In genomic region chr17:33924577-33925283, GRCm38 (mm10) we compare ENCODE assay signal across 8 mouse cellular contexts. TPM values are rescaled to one million over a fixed set of nuclear protein-coding genes. Genes with fewer than 3 reads are reported as not detected.
DNase-seq lines count a peak whose midpoint lies in the region; TF ChIP-seq lines count a peak whose summit lies in the region.

No protein-coding gene starts in this region.

- H3K36me3 ChIP-seq in C2C12 (ENCODE audit: control insufficient read depth, insufficient read depth), result peaks cover 21% of the 10 kb centered on the region

- H3K4me3 ChIP-seq in C2C12 (ENCODE audit: insufficient read depth, poor library complexity, severe bottlenecking), result no peak overlapping the region

- no peak overlapping the region for H3ac ChIP-seq in C2C12 (ENCODE audit: control insufficient read depth, insufficient read length, low read depth)

- DNase-seq in gastrocnemius, postnatal 14 days, result peak; percentile 13
- DNase-seq in gastrocnemius, postnatal 36 days, result no peak
- peak; percentile 57 for DNase-seq in adipocyte (ENCODE audit: low spot score)
- DNase-seq in lung, postnatal 10 days, result peak; percentile 61
- DNase-seq in urinary bladder, adult 18-20 months (ENCODE audit: low spot score in 2 of 2), result no peak
- no peak for DNase-seq in urinary bladder, postnatal 36 days (ENCODE audit: low spot score in 2 of 2)
- no peak for DNase-seq in urinary bladder, adult 2 months (ENCODE audit: low spot score)

- peaks cover 5% of the 10 kb centered on the region for H3K79me3 ChIP-seq in C2C12 (ENCODE audit: low read depth)

- no peaks in the 10 kb centered on the region for H3K27me3 ChIP-seq in C2C12 (ENCODE audit: control insufficient read depth, insufficient read depth, insufficient read length)

- intact Hi-C loops in gastrocnemius, postnatal 14 days (cut with DNase I; ENCODE audit: low total_unique reads), result no loop called here
- intact Hi-C loops in gastrocnemius, postnatal 36 days (cut with DNase I), result no loop called here

- TF ChIP-seq CTCF in C2C12 (IDR thresholded peaks at IDR 0.05; ENCODE audit: control insufficient read depth, insufficient read depth, insufficient read length), result peak; percentile 31

- H3K79me2 ChIP-seq in C2C12 (ENCODE audit: control insufficient read depth, insufficient read depth), result peaks cover 37% of the 10 kb centered on the region

TF ChIP-seq in C2C12, 6 proteins besides CTCF, POLR2A, EP300 and RAD21:
- no peak for TF ChIP-seq MAX (IDR thresholded peaks at IDR 0.05)
- TF ChIP-seq USF1 (IDR thresholded peaks at IDR 0.05; ENCODE audit: low read depth), result no peak
- TF ChIP-seq CEBPB (IDR thresholded peaks at IDR 0.05; ENCODE audit: low read depth), result no peak
- TF ChIP-seq FOSL1 (IDR thresholded peaks at IDR 0.05; ENCODE audit: insufficient read depth, low read length, poor library complexity, severe bottlenecking), result no peak
- no peak for TF ChIP-seq MYOD1 (IDR thresholded peaks at IDR 0.05; ENCODE audit: control insufficient read depth, insufficient read length, low read depth)
- no peak for TF ChIP-seq MYOG (IDR thresholded peaks at IDR 0.05; ENCODE audit: control insufficient read depth, extremely low read depth, insufficient read length)
TF ChIP-seq in C2C12: peak in this region for 0.

RNA-seq across cellular contexts. Expression of gene Rgl2, which starts 4.6 kb away (rescaled TPM):
- total RNA-seq in gastrocnemius, postnatal 14 days (2021), result 10 to 100 TPM; 24.4 to 24.7 TPM
- 10 to 100 TPM; 26.5 to 28.3 TPM for total RNA-seq in gastrocnemius, postnatal 36 days (2021)
- polyA plus RNA-seq in C2C12 (2012; fragmentation: generic; extraction: Trizol), result 31.7 TPM
- polyA plus RNA-seq in urinary bladder, adult 2 months (2012; rRNA removed), result 132 and 164 TPM in 2 replicates

RNA-seq across cellular contexts. Expression of gene Zbtb22, which starts 9.0 kb away (rescaled TPM):
- 10 to 100 TPM; 13.5 to 16.1 TPM for total RNA-seq in gastrocnemius, postnatal 14 days (2021)
- total RNA-seq in gastrocnemius, postnatal 36 days (2021), result 10 to 100 TPM; 12.6 to 16.6 TPM
- 30.3 TPM for polyA plus RNA-seq in C2C12 (2012; fragmentation: generic; extraction: Trizol)
- 20.1 and 23.1 TPM in 2 replicates for polyA plus RNA-seq in urinary bladder, adult 2 months (2012; rRNA removed)

RNA-seq across cellular contexts. Expression of gene Tapbp, which starts 9.0 kb away (rescaled TPM):
- 10 to 100 TPM; 32.9 to 35.7 TPM for total RNA-seq in gastrocnemius, postnatal 14 days (2021)
- 10 to 100 TPM; 31.8 to 34.7 TPM for total RNA-seq in gastrocnemius, postnatal 36 days (2021)
- 30.5 TPM for polyA plus RNA-seq in C2C12 (2012; fragmentation: generic; extraction: Trizol)
- polyA plus RNA-seq in urinary bladder, adult 2 months (2012; rRNA removed), result 84.7 and 122 TPM in 2 replicates

RNA-seq across cellular contexts. Expression of gene Pfdn6, which starts 15.4 kb away (rescaled TPM):
- 10 to 100 TPM; 53.6 to 54.9 TPM for total RNA-seq in gastrocnemius, postnatal 14 days (2021)
- total RNA-seq in gastrocnemius, postnatal 36 days (2021), result 10 to 100 TPM; 56.7 to 58.6 TPM
- 130 TPM for polyA plus RNA-seq in C2C12 (2012; fragmentation: generic; extraction: Trizol)
- polyA plus RNA-seq in urinary bladder, adult 2 months (2012; rRNA removed), result 86.5 and 87.2 TPM in 2 replicates

RNA-seq across cellular contexts. Expression of gene Daxx, which starts 15.5 kb away (rescaled TPM):
- total RNA-seq in gastrocnemius, postnatal 14 days (2021), result 10 to 100 TPM; 10.2 to 13.8 TPM
- total RNA-seq in gastrocnemius, postnatal 36 days (2021), result 10 to 100 TPM in 1 of 2 experiments, 1 to 10 TPM in 1; 9.3 to 11.3 TPM
- 19.3 TPM for polyA plus RNA-seq in C2C12 (2012; fragmentation: generic; extraction: Trizol)
- polyA plus RNA-seq in urinary bladder, adult 2 months (2012; rRNA removed), result 28.1 and 31.0 TPM in 2 replicates

Comparison
In these comparisons a context has a peak if more than half of its experiments do, and no peak if none do; other contexts are left out.
1. DNase-seq: peak in gastrocnemius, postnatal 14 days (single experiment), adipocyte (single experiment) and lung, postnatal 10 days (single experiment); none in gastrocnemius, postnatal 36 days (0 of 2), urinary bladder, adult 18-20 months (0 of 2), urinary bladder, postnatal 36 days (0 of 2) and urinary bladder, adult 2 months (single experiment).